Mouse (Mus musculus) midbrain, postnatal 0 days (tissue): ENCODE data around the gene Cers3. TPM values are rescaled to one million over a fixed set of nuclear protein-coding genes. Genes with fewer than 3 reads are reported as not detected.

ENCODE experiments used
- ATAC-seq: fragments of 200-750 bp; cut with Nextera tagmentation; 2 replicates; pipeline ENCODE4 v1.8.0; 2017; ENCODE audit warnings: moderate number of reproducible peaks, mild to moderate bottlenecking, moderate TSS enrichment, moderate library complexity; ENCODE audit not compliant: low FRiP score
- DNase-seq: peaks from one replicate; pipeline ENCODE4 v3.0.0-alpha.2; 2015; ENCODE audit warnings: low spot score
- H3K27ac ChIP-seq: fragments of 300-500 bp; sonication (generic); 2 replicates; pipeline ENCODE4 v1.5.1; 2014; ENCODE audit warnings: low read depth, mild to moderate bottlenecking, low read length, mixed read lengths
- H3K27me3 ChIP-seq: fragments of 300-500 bp; sonication (generic); 2 replicates; pipeline ENCODE4 v1.6.1; 2014; ENCODE audit warnings: low read length, control low read depth, mixed read lengths; ENCODE audit not compliant: insufficient read depth
- H3K36me3 ChIP-seq: fragments of 300-500 bp; sonication (generic); 2 replicates; pipeline ENCODE4 v1.6.1; 2014; ENCODE audit warnings: low read length, control low read depth, mixed read lengths; ENCODE audit not compliant: insufficient read depth
- H3K4me1 ChIP-seq: fragments of 300-500 bp; sonication (generic); 2 replicates; pipeline ENCODE4 v1.6.1; 2014; ENCODE audit warnings: mild to moderate bottlenecking, control low read depth, antibody characterized with exemption, low read length, mixed read lengths; ENCODE audit not compliant: insufficient read depth
- H3K4me2 ChIP-seq: fragments of 300-500 bp; sonication (generic); 2 replicates; pipeline ENCODE4 v1.6.1; 2014; ENCODE audit warnings: low read depth, mild to moderate bottlenecking, low read length, mixed read lengths; ENCODE audit not compliant: poor library complexity, severe bottlenecking
- H3K4me3 ChIP-seq: fragments of 300-500 bp; sonication (generic); 2 replicates; pipeline ENCODE4 v1.5.1; 2014; ENCODE audit warnings: low read depth, mild to moderate bottlenecking, low read length, moderate library complexity
- H3K9ac ChIP-seq: fragments of 300-500 bp; sonication (generic); replicated peaks from 2 replicates; pipeline ENCODE4 v1.6.1; 2014; ENCODE audit warnings: mild to moderate bottlenecking, low read length, moderate library complexity, mixed read lengths; ENCODE audit not compliant: poor library complexity, severe bottlenecking
- H3K9me3 ChIP-seq: fragments of 300-500 bp; sonication (generic); 2 replicates; pipeline ENCODE4 v1.6.1; 2016; ENCODE audit warnings: low read length, control low read depth
- CTCF ChIP-seq: IDR thresholded peaks from 2 replicates; pipeline ENCODE4 v1.5.1; 2016; ENCODE audit warnings: antibody characterized with exemption, mild to moderate bottlenecking
- WGBS: fragments of 180-500 bp; shearing (Covaris S2); extraction: QIAGEN DNeasy Blood & Tissue Kit; methylation state at CpG from one replicate; pipeline ENCODE4 v1.1.7; 2014; 5-methylcytosine and 5-hydroxymethylcytosine counted together
- polyA plus RNA-seq: library from polyadenylated mRNA; unstranded; fragments of >200 nt; fragmentation: Nextera tagmentation; extraction: Ambion mirVana; gene quantifications from 2 replicates; pipeline ENCODE4 v1.2.1, GENCODE M21; 2015
- total RNA-seq: library from RNA; depleted of rRNA; stranded (reverse); fragments of >200 nt; gene quantifications from 2 replicates; pipeline ENCODE4 v1.2.3, GENCODE M21; 2014

Cers3 gene
- total and polyA plus RNA-seq, 2 experiments from 2014 or later = 0.70 to 1.3 TPM

DNA sequence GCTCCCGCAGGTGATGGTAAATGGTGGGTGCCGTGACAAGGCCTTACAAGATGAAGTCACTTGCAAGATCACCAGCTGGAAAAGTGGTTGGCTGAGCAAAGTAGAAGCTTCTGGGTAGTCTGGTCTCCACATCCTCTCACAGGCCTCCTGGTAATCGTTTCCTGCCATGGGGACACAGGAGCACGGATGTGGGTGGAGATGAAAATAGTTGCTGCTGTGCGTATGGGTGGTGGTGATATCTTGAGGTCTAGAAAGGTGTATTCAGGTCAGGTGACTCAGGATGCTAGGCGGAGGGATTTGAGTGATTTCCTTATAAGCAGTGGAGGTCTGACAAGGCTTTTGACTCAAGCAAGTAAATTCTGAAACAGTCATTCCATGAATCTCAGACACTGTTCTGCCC, 18.4 kb upstream of the Cers3 start:
- ATAC-seq (no peak), DNase-seq (no peak)
- Histone ChIP-seq H3K4me3 (no peak overlapping the region), H3K4me1 (no peaks in the 10 kb centered on the region), H3K9ac (no peak overlapping the region), H3K27me3 (no peaks in the 10 kb centered on the region), H3K27ac (no peak overlapping the region), H3K9me3 (no peaks in the 10 kb centered on the region), H3K36me3 (peaks cover 4% of the 10 kb centered on the region; the same call in 1 of the 2 replicates), H3K4me2 (no peak overlapping the region)
- no peak for TF ChIP-seq CTCF
- 92% methylated on average over 6 of the region's 6 CpGs for WGBS

DNA sequence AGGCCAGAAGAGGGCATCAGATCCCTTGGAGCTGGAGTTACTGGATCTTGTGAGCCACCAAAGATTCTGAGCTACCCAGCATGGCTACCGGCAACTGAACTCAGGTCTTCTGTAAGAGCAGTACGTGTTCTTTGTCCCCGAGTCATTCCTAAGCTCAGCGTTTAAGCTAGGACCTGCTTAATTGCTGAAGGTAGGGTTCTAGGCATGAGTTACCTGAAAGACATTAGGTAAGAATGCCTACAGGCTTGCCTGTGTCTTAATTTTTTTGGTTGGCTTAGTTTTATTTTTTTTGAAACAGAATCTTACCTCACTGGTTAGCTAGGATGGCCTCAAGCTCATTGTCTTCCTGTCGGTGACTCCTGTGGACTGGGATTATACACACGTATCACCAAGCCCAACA, 15.2 kb upstream of the Cers3 start:
- no peak overlapping the region for H3K27ac ChIP-seq
- H3K27me3 ChIP-seq = no peaks in the 10 kb centered on the region
- H3K4me3 ChIP-seq = no peak overlapping the region
- H3K4me1 ChIP-seq = no peaks in the 10 kb centered on the region
- H3K36me3 ChIP-seq = peaks cover 4% of the 10 kb centered on the region; the same call in 1 of the 2 replicates
- TF ChIP-seq CTCF = no peak
- DNase-seq = no peak
- no peak overlapping the region for H3K4me2 ChIP-seq
- H3K9ac ChIP-seq = no peak overlapping the region
- ATAC-seq = no peak
- WGBS = 93% methylated on average over 6 of the region's 6 CpGs
- no peaks in the 10 kb centered on the region for H3K9me3 ChIP-seq

DNA sequence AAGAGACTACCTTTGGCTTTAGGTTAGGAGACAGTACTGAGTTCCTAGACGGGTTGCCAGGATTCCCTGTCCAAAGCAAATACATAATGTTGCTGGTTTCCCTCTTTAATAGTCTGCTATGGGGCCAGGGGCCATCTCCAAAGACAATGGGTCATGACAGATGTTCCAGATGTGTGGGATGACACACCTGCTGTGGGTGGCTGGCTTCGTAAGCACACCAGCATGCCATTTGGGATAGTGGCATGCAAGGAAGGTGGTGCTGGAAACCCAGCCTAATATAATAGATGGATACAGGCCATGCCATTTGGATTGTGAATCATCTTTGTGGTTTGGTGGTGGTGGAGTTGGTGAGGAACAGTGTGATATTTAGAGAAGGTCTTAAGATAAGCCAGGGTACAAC, 14.1 kb upstream of the Cers3 start:
- H3K4me2 ChIP-seq = no peak overlapping the region
- no peak overlapping the region for H3K9ac ChIP-seq
- DNase-seq (no peak), ATAC-seq (no peak)
- H3K9me3 ChIP-seq = no peaks in the 10 kb centered on the region
- no peaks in the 10 kb centered on the region for H3K4me1 ChIP-seq
- no peak for TF ChIP-seq CTCF
- H3K4me3 ChIP-seq = no peak overlapping the region
- no peak overlapping the region for H3K27ac ChIP-seq
- no peaks in the 10 kb centered on the region for H3K27me3 ChIP-seq
- H3K36me3 ChIP-seq = no peaks in the 10 kb centered on the region
- 96% methylated on average over 2 of the region's 2 CpGs for WGBS

- no peaks in the 10 kb centered on the region for H3K36me3 ChIP-seq
- no peak overlapping the region for H3K4me2 ChIP-seq
- H3K9me3 ChIP-seq = no peaks in the 10 kb centered on the region
- WGBS = 96% methylated on average over 17 of the region's 17 CpGs
- TF ChIP-seq CTCF = no peak
- no peak overlapping the region for H3K4me3 ChIP-seq
- no peaks in the 10 kb centered on the region for H3K27me3 ChIP-seq
- DNase-seq = no peak
- H3K4me1 ChIP-seq = no peaks in the 10 kb centered on the region
- H3K9ac ChIP-seq = no peak overlapping the region
- no peak for ATAC-seq
- no peak overlapping the region for H3K27ac ChIP-seq
Measured at GRCm38 (mm10) chr7:66733431-66733830, 9.9 kb upstream of the Cers3 start.

- no peaks in the 10 kb centered on the region for H3K9me3 ChIP-seq
- no peak; the same call in 1 of the 2 replicates for ATAC-seq
- 96% methylated on average over 11 of the region's 11 CpGs for WGBS
- no peaks in the 10 kb centered on the region for H3K27me3 ChIP-seq
- H3K9ac ChIP-seq = no peak overlapping the region
- H3K36me3 ChIP-seq = no peaks in the 10 kb centered on the region
- H3K4me2 ChIP-seq = no peak overlapping the region
- no peak for DNase-seq
- no peaks in the 10 kb centered on the region for H3K4me1 ChIP-seq
- no peak overlapping the region for H3K4me3 ChIP-seq
- TF ChIP-seq CTCF = no peak
- H3K27ac ChIP-seq = no peak overlapping the region
Measured at GRCm38 (mm10) chr7:66733882-66734281, 9.4 kb upstream of the Cers3 start.

DNA sequence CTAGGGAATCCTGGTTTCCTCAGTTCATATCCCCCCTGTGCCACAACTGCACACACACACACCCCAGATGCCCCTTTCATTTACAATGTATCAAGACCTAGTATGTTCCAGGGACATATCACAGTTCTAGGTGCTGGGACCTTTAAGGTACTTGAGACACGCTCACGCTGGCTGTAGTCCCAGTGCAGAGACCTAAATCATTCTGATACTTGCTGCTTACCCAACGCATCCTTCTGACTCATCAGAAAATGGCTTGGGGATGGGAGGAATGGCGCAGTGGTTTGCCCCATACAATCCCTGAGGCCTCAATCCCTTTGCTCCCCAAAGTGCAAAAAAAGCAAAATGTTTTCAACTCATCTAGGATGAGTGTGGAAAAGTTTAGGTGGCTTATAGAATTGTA, 8.8 kb upstream of the Cers3 start:
- no peak for DNase-seq
- no peak for TF ChIP-seq CTCF
- no peaks in the 10 kb centered on the region for H3K9me3 ChIP-seq
- no peak overlapping the region for H3K4me3 ChIP-seq
- no peaks in the 10 kb centered on the region for H3K27me3 ChIP-seq
- no peak overlapping the region for H3K27ac ChIP-seq
- H3K9ac ChIP-seq = no peak overlapping the region
- H3K4me1 ChIP-seq = no peaks in the 10 kb centered on the region
- 98% methylated on average over 4 of the region's 4 CpGs for WGBS
- H3K4me2 ChIP-seq = no peak overlapping the region
- H3K36me3 ChIP-seq = no peaks in the 10 kb centered on the region
- ATAC-seq = no peak
